Mouse (Mus musculus): ENCODE results near the gene Abcg5.

- TF ChIP-seq HCFC1 (IDR thresholded peaks at IDR 0.05; ENCODE audit: borderline replicate concordance, insufficient read depth, low read length) (no peak), CHD2 (IDR thresholded peaks at IDR 0.05; ENCODE audit: low read depth, low read length) (no peak), ZNF384 (IDR thresholded peaks at IDR 0.05; ENCODE audit: low read depth, low read length) (no peak)
These were observed 62.2 kb downstream of the Abcg5 start for GRCm38 (mm10) chr17:84620610-84621009.

Measured in ES-E14 (cell line).